Mouse (Mus musculus): ENCODE data around the gene Rnf17. TPM values are rescaled to one million over a fixed set of nuclear protein-coding genes. Genes with fewer than 3 reads are reported as not detected.

Gene Rnf17
- polyA plus RNA-seq, 1 experiment = 0.05 TPM

DNA sequence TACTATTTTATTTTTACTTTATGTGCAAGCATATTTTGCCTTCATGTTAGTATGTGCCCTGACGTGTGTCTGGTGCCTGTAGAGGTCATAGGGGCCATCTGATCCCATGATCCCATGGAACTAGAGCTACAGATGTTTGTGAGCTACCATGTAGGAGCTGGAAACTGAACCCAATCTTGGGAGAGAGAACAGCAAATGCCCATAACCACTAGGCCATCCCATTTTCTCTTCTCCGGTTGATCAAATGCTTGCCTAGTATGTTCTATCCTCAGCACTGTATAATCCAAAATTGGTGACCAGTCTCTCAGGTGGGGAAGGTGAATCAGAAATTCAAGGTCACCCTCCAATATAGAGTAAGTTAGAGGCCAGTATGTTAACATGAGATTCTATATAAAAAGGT lies 170.2 kb downstream of the Rnf17 start:
- TF ChIP-seq CTCF (conservative IDR thresholded peaks at IDR 0.05; ENCODE audit: insufficient read depth, insufficient read length, low read depth, low read length) (no peak), POLR2A (IDR thresholded peaks at IDR 0.05; ENCODE audit: low read depth, low read length) (no peak)
- no peak for DNase-seq
- H3K4me1 ChIP-seq (ENCODE audit: control insufficient read depth, insufficient read depth, low read length) = peaks cover 7% of the 10 kb centered on the region; the same call in 1 of the 2 replicates
- H3K36me3 ChIP-seq (ENCODE audit: control insufficient read depth, insufficient read depth, low read length) = no peaks in the 10 kb centered on the region
- no peak overlapping the region for H3K27ac ChIP-seq (ENCODE audit: insufficient read depth, low read depth, low read length)
- no peak overlapping the region for H3K4me3 ChIP-seq (ENCODE audit: insufficient read depth, low read depth, low read length)
- no peaks in the 10 kb centered on the region for H3K27me3 ChIP-seq (replicated peaks; ENCODE audit: control insufficient read depth, insufficient read depth, low read length)
- 64% methylated on average over 2 of the region's 2 CpGs for WGBS

Other genes starting within 250 kb of the Rnf17 start
- gene Gzmg, start 243.0 kb upstream of the Rnf17 start, polyA plus RNA-seq (2012; rRNA removed) = not detected in 2 replicates
- not detected in 2 replicates for gene Gzmn, start 228.0 kb upstream of the Rnf17 start, polyA plus RNA-seq (2012; rRNA removed)
- gene Gzmf, start 191.2 kb upstream of the Rnf17 start, polyA plus RNA-seq (2012; rRNA removed) = not detected in 2 replicates
- gene Gzmc, start 167.9 kb upstream of the Rnf17 start, polyA plus RNA-seq (2012; rRNA removed) = not detected in 2 replicates
- gene Gzmb, start 140.3 kb upstream of the Rnf17 start, polyA plus RNA-seq (2012; rRNA removed) = 0.30 and 0.41 TPM in 2 replicates
- 0.22 and 0.25 TPM in 2 replicates for gene Atp12a, start 37.5 kb upstream of the Rnf17 start, polyA plus RNA-seq (2012; rRNA removed)
- gene Cenpj, start 172.8 kb downstream of the Rnf17 start, polyA plus RNA-seq (2012; rRNA removed) = 1.2 and 1.5 TPM in 2 replicates
- 6.1 and 9.2 TPM in 2 replicates for gene Parp4, start 173.0 kb downstream of the Rnf17 start, polyA plus RNA-seq (2012; rRNA removed)

Measured in kidney, adult 2 months (tissue).